Mouse (Mus musculus) liver, adult 2 months (tissue): ENCODE results near the gene Siglecg. TPM values are rescaled to one million over a fixed set of nuclear protein-coding genes. Genes with fewer than 3 reads are reported as not detected.

Source experiments
- DNase-seq: peaks from one replicate; pipeline ENCODE4 v3.0.0-alpha.2; 2011; ENCODE audit warnings: low read depth, low spot score; ENCODE audit errors: extremely low read depth
- H3K27ac ChIP-seq: fragments of 200-500 bp; replicated peaks from 2 replicates; pipeline ENCODE4 v1.5.1; 2012; ENCODE audit warnings: low read depth, mild to moderate bottlenecking, control low read depth, inconsistent platforms, low read length; ENCODE audit not compliant: insufficient read depth
- H3K27me3 ChIP-seq: fragments of 200-500 bp; 2 replicates; pipeline ENCODE4 v1.6.1; 2012; ENCODE audit warnings: mild to moderate bottlenecking, moderate library complexity, low read length, inconsistent platforms; ENCODE audit not compliant: control insufficient read depth, insufficient read depth
- H3K36me3 ChIP-seq: fragments of 200-500 bp; 2 replicates; pipeline ENCODE4 v1.6.1; 2012; ENCODE audit warnings: low read length, inconsistent platforms; ENCODE audit not compliant: control insufficient read depth, insufficient read depth
- H3K4me1 ChIP-seq: fragments of 200-500 bp; 2 replicates; pipeline ENCODE4 v1.6.1; 2011; ENCODE audit warnings: low read length; ENCODE audit not compliant: control insufficient read depth, insufficient read depth
- H3K4me3 ChIP-seq: fragments of 200-500 bp; 2 replicates; pipeline ENCODE4 v1.5.1; 2011; ENCODE audit warnings: low read depth, mild to moderate bottlenecking, control low read depth, low read length, moderate library complexity; ENCODE audit not compliant: insufficient read depth
- H3K79me2 ChIP-seq: fragments of 200-500 bp; 2 replicates; pipeline ENCODE4 v1.6.1; 2012; ENCODE audit warnings: inconsistent platforms, mild to moderate bottlenecking, low read length, moderate library complexity; ENCODE audit not compliant: control insufficient read depth, insufficient read depth
- H3K9ac ChIP-seq: fragments of 200-500 bp; 2 replicates; pipeline ENCODE4 v1.6.1; 2012; ENCODE audit warnings: low read depth, mild to moderate bottlenecking, control low read depth, inconsistent platforms, low read length
- CTCF ChIP-seq: fragments of 200-500 bp; IDR thresholded peaks from 2 replicates; pipeline ENCODE4 v1.5.1; 2011; ENCODE audit warnings: low read depth, low read length, control low read depth
- POLR2A ChIP-seq: fragments of 200-500 bp; IDR thresholded peaks from 2 replicates; pipeline ENCODE4 v1.6.1; 2011; ENCODE audit warnings: low read length, control low read depth; ENCODE audit not compliant: insufficient read depth; ENCODE audit errors: extremely low read depth
- WGBS: fragments of 180-500 bp; shearing (Covaris S2); methylation state at CpG from one replicate; pipeline ENCODE4 v1.1.7; 2018; 5-methylcytosine and 5-hydroxymethylcytosine counted together
- polyA plus RNA-seq: library from polyadenylated mRNA; depleted of rRNA; stranded (reverse); fragments of >200 nt; gene quantifications from 2 replicates; pipeline ENCODE4 v1.2.3, GENCODE M21; 2012
- total RNA-seq: library from RNA; depleted of rRNA; stranded (reverse); fragments of >200 nt; gene quantifications from 2 replicates; pipeline ENCODE4 v1.2.3, GENCODE M21; 2014

Siglecg gene
- total and polyA plus RNA-seq, 2 experiments: 0.09 to 1.1 TPM

DNA sequence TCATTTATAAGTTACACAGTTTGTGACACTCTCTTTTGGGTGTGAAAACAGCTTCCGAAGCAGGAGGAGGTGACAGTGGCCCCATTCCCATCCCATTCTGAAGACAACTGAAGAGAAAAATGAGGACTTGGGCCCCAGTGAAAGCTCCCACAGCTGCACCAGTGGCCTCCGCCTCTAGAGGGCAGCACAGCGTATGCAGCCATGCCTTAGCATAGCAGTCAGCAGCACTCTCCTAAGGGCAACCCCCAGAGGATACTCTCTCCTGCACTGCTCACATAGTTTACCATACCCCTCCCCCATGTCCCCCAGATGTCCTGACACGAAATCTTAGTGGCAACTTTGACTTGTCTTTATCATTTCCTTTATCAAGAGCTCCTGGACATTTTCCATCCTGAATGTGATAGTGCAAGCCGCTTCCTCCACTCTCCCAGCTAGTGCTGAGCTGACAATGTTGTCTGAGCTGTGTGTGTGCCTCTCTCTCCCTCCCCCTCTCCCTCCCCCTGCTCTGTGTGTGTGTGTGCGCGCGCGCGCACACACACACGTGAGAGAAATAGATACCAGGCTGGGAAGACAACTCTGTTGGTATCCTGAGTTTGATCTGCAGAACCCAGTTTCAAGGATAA, 15.1 kb downstream of the Siglecg start:
- no peaks in the 10 kb centered on the region for H3K36me3 ChIP-seq
- H3K79me2 ChIP-seq: no peaks in the 10 kb centered on the region
- H3K9ac ChIP-seq: no peak overlapping the region
- no peaks in the 10 kb centered on the region for H3K27me3 ChIP-seq
- peak; percentile 99 for TF ChIP-seq CTCF
- no peak for TF ChIP-seq POLR2A
- H3K27ac ChIP-seq: no peak overlapping the region
- 22% methylated on average over 11 of the region's 11 CpGs for WGBS
- H3K4me1 ChIP-seq: no peaks in the 10 kb centered on the region
- DNase-seq: peak; percentile 45
- no peak overlapping the region for H3K4me3 ChIP-seq

DNA sequence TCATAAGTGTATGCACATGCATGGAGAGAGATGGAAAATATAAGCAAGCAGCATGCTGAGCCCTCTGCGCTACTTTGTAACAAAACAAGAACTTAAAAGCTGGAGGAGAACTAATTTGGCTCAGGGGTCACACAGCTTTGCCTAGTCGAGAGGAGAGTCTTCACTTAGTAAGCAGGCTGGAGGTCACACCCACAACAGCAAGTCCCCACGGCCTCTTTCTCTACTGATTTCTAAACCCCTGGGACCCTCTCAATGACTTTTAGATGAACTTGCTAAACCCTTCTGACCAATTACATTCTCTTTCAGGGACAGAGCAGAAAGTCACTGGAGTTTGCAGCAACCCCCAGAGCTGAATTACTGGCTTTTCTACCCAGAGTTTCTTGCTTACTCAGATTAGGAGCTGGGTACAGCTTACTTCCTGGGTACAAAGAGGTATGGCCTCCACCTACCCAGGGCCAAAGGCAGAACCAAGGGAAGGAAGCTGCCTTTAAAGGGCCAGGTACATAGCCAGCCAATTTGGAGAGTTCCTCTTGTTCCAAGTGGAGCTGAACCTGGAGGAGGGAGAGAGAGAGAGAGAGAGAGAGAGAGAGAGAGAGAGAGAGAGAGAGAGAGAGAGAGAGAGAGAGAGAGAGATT, 16.1 kb downstream of the Siglecg start:
- WGBS: 69% methylated on average over 3 of the region's 3 CpGs
- no peaks in the 10 kb centered on the region for H3K27me3 ChIP-seq

DNA sequence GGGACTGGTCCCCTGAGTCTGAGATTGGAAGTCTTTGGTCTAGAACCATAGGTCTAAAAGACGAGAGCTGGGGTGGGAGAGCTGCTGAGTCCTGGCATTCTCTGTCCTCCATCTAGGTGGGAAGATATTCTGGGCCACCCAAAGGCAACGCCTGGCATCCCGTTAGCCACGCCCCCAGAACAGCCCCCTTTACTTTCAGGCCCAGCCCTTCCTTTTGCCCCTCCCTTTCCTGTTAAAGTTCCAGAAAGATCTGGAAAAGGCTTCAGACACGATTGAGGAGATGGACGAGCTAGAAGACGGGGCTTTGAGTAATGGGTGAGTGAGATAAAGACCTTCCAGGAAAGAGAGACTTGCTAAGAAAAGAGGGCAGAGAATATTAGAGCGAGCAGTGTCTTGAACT, 19.4 kb downstream of the Siglecg start, which contains the start of gene Lim2:
Gene Lim2 (plus strand): TSS at position 265 of the 400 bp plus-strand sequence.
- no peak for DNase-seq
- TF ChIP-seq CTCF: no peak
- no peak for TF ChIP-seq POLR2A
- 82% methylated on average over 8 of the region's 8 CpGs for WGBS
- no peaks in the 10 kb centered on the region for H3K79me2 ChIP-seq
- H3K9ac ChIP-seq: no peak within 1 kb of the TSS
- H3K4me1 ChIP-seq: no peaks in the 10 kb centered on the region
- no peaks in the 10 kb centered on the region for H3K27me3 ChIP-seq
- H3K36me3 ChIP-seq: no peaks in the 10 kb centered on the region
- H3K27ac ChIP-seq: no peak within 1 kb of the TSS
- no peak within 1 kb of the TSS for H3K4me3 ChIP-seq

More for the DNA sequence above, 16.1 kb downstream of the Siglecg start:
- no peak for DNase-seq
- Histone ChIP-seq H3K9ac (no peak overlapping the region), H3K4me1 (no peaks in the 10 kb centered on the region), H3K36me3 (no peaks in the 10 kb centered on the region), H3K27ac (no peak overlapping the region), H3K4me3 (no peak overlapping the region), H3K79me2 (no peaks in the 10 kb centered on the region)
- TF ChIP-seq POLR2A (no peak), CTCF (no peak)

DNA sequence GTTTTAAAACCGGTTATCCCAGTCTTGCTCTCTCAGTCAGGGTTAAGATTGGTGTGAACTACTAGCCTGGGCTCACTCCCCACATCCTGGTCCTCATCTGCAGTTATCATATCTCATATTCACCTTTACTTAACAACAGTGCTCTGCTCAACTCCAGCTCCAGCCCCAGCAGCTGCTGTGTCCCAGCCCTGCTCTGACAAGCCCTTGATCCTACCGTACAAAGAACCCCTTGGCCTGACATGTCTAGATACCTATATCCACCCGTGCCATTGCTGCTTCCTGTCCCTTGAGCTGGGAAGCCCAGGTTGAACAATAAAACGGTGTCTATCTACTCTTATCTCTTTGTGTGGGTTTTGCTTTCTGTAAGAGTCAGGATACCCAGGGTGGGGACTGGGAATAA, 21.5 kb downstream of the Siglecg start:
- Histone ChIP-seq H3K79me2 (no peaks in the 10 kb centered on the region), H3K4me1 (no peaks in the 10 kb centered on the region), H3K4me3 (no peak overlapping the region), H3K27me3 (no peaks in the 10 kb centered on the region), H3K9ac (no peak overlapping the region), H3K27ac (no peak overlapping the region), H3K36me3 (no peaks in the 10 kb centered on the region)
- DNase-seq: no peak
- no peak for TF ChIP-seq POLR2A
- TF ChIP-seq CTCF: no peak
- WGBS: 52% methylated on average over 4 of the region's 4 CpGs

DNA sequence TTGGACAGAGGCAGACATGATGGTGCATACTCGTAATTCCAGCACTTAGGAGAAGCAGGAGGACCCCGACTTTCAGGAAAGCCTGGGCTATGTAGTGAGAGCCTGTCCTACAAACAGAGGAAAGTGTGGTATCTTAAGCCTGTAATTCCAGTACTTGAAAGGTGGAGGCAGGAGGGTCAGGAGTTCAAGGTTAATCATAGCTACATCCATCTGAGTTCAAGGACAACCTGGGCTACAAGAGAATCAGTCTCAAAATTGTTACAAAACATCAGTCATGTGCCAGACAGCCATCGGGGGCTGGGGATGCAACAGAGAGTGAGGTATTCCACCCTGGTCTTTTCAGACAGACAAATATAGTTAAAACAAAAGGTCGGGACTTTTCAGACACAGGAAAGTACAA, 24.9 kb downstream of the Siglecg start:
- no peaks in the 10 kb centered on the region for H3K27me3 ChIP-seq
- H3K4me1 ChIP-seq: no peaks in the 10 kb centered on the region
- H3K4me3 ChIP-seq: no peak overlapping the region
- H3K36me3 ChIP-seq: no peaks in the 10 kb centered on the region
- DNase-seq: no peak
- H3K27ac ChIP-seq: no peak overlapping the region
- WGBS: 73% methylated on average over 4 of the region's 4 CpGs
- no peaks in the 10 kb centered on the region for H3K79me2 ChIP-seq
- no peak overlapping the region for H3K9ac ChIP-seq
- TF ChIP-seq CTCF (no peak), POLR2A (no peak)

DNA sequence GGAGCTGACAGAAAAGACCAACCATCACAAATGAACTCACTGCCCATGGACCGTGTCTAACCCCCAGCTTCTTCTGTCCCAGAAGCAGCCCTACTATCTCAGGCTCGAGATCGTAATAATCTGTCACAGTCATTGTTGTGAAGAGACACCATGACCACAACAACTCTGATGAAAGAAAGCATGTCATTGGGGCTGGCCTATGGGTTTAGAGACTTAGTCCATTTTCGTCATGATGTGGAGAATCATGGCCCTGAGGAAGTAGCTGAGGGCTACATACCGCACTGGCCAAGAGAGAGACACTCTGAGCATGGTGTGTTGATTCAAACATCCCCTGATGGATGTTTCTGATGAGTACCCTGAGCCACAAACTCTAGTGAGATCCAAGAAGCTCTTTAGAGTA, 26.7 kb downstream of the Siglecg start:
- whole genome bisulfite sequencing: 91% methylated on average over 5 of the region's 5 CpGs
- Histone ChIP-seq H3K79me2 (no peaks in the 10 kb centered on the region), H3K27ac (no peak overlapping the region), H3K4me3 (no peak overlapping the region), H3K27me3 (no peaks in the 10 kb centered on the region), H3K36me3 (no peaks in the 10 kb centered on the region), H3K9ac (no peak overlapping the region), H3K4me1 (no peaks in the 10 kb centered on the region)
- DNase-seq: no peak
- TF ChIP-seq POLR2A (no peak), CTCF (no peak)
